Mouse (Mus musculus): ENCODE data around the gene Lamb1.

Lamb1 gene

DNA sequence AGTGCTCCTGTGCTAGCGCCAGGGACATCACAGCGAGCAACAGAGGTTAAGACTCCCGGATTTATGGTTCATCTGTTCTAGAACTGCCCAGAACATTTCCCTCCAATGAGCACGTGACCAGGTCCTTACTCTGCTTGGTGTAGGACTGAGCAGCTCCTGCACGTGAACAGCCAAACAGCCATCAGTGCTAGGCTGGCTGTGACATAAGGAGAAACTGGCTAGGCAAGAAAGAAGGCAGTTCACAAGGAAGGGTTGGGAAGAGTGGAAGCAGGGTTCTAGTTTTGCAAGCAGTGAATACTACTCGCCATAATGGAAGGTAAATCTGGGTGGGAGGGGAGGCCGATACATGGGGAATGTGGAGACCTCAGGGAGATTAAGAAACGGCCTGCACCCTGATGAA lies 10.1 kb upstream of the Lamb1 start:
- no peak for DNase-seq (ENCODE audit: low spot score)

DNA sequence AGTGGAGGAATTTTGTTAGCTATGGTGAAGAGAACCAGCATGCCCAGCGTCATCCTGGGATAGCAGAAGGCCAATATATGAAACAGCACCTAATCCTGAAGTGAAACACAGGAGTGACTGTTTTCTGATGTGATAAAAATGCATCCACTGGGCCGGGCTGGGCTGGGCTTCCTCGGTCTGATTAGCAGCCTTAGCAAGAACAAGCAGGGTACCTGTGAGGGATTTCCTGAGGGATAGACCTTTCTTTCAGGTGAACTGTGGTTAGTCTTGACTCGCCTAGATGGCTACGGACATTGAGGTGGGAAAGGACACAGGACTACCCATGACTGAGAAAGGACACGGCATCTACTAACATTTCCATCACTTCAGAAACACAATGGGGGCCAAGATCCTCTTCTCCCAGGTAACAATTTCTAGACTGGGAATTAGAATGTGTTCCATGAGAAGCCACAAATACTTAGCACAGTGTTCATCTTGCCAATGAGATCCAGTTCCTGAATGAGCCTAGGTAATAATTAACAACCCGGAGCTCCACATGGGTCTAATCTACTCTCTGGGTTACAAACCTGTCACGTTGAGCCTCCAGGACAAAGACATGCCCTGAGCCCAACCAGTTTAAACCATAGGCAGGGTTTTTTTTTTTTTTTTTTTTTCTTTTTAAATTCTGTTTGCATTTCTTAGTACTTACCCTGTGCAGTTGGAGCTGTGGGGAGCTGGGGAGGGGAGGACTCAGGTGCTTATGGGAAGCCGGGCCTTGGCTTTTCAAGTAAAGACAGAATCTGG lies 8.7 kb upstream of the Lamb1 start:
- no peak for DNase-seq (ENCODE audit: low spot score)

- DNase-seq (ENCODE audit: low spot score), result no peak
Measured at GRCm38 (mm10) chr12:31261882-31262281, 3.2 kb upstream of the Lamb1 start.

GRCm38 (mm10) chr12:31263921-31264320 lies 1.1 kb upstream of the Lamb1 start:
- DNase-seq (ENCODE audit: low spot score), result no peak

GRCm38 (mm10) chr12:31265722-31266431 lies 843 bp downstream of the Lamb1 start:
- no peak for DNase-seq (ENCODE audit: low spot score)

DNA sequence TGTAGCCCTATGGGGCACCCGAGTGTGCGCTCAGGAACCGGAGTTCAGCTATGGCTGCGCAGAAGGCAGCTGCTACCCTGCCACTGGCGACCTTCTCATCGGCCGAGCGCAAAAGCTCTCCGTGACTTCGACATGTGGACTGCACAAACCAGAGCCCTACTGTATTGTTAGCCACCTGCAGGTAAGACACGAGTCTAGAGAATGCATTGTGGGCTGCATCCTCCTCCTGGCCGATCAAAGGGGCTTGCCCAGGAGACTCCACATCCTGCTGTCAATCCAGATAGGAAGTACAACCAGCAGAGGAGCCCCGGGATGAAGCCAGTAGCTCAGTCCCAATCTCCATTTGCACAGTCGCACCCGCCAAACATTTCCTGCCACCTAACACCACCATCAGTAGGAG lies 1.7 kb downstream of the Lamb1 start:
- no peak for DNase-seq (ENCODE audit: low spot score)

DNA sequence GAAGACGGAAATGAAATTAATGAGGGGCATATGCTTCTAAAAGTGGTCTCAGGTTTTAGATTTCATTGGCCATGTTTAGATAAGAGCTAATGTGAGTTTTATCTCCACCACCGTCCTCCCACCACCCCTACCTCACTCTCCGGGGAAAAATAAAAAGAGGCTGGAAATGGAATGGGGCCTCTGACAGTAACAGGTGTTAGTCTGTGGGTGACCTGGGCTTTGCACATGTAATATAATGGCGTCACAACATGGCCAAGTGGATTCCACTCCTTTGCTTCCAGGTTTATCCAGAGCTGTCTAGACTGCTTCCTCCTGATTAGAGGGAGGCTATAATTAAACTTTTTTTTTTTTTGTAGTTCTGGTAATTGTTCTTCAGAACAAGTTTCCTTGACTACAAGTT lies 2.3 kb downstream of the Lamb1 start:
- DNase-seq (ENCODE audit: low spot score), result no peak

DNA sequence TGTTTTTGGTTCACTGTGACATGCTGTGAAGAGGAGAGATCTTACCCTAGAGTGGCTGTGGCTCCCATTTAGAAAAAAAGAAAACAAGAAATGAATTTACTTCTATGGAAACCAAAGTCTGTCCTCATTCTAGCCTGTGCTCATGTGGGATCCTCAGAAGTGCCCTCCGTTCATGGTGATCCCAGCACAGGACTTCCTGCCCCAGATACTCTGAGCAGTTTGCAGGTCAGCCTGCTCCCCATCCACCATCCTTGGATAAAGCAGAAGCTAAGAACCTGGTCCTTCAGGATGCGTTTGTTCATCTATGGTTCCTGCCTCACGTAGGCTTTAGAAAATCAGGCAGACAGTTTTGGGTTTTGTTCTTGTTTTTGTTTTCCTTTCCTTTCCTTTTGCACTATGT lies 3.3 kb downstream of the Lamb1 start:
- no peak for DNase-seq (ENCODE audit: low spot score)

DNA sequence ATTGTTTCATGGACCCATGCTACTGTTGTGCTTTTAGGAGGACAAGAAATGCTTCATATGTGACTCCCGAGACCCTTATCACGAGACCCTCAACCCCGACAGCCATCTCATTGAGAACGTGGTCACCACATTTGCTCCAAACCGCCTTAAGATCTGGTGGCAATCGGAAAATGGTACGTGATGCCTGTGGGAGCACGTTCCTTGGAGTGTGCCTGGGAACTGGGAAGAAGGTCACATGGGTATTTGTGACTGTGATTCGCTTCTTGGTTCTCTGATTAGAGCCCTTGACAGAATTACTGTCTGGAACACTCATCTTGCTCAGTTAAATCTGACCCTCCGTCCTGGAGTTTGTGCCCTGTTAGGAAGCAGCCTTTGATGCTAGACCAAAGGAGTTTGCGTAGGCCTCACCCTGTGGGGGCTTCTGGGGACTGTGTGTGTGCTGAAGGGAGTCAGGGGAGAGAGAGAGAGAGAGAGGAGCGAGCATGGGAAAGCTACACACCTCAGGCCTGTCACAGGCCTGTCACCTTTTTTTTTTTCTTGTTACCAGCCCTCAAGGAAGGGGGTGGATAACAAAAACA lies 4.1 kb downstream of the Lamb1 start:
- DNase-seq (ENCODE audit: low spot score), result no peak

DNA sequence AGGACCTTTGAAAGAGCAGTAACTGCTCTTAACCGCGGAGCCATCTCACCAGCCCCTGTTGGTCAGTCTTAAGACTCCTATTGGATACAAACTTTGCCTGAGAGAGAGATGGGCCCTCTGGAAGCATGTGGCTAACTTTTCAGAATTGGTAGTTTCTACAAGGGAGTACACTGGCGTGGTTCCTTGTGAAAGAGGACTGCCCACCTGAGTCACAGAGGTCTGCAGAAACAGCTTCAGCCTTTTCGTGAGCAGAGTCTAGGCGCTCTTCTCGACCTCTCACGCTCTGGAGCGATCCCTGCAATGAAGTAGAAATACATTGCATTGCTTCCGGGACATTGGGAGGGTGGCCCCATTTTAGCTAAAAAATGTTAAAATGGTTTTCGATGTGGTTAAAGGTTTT lies 5.3 kb downstream of the Lamb1 start:
- no peak for DNase-seq (ENCODE audit: low spot score)

- DNase-seq (ENCODE audit: low spot score), result no peak
Measured at GRCm38 (mm10) chr12:31270776-31271175, 5.7 kb downstream of the Lamb1 start.

GRCm38 (mm10) chr12:31271361-31272011 lies 6.5 kb downstream of the Lamb1 start:
- no peak for DNase-seq (ENCODE audit: low spot score)

DNA sequence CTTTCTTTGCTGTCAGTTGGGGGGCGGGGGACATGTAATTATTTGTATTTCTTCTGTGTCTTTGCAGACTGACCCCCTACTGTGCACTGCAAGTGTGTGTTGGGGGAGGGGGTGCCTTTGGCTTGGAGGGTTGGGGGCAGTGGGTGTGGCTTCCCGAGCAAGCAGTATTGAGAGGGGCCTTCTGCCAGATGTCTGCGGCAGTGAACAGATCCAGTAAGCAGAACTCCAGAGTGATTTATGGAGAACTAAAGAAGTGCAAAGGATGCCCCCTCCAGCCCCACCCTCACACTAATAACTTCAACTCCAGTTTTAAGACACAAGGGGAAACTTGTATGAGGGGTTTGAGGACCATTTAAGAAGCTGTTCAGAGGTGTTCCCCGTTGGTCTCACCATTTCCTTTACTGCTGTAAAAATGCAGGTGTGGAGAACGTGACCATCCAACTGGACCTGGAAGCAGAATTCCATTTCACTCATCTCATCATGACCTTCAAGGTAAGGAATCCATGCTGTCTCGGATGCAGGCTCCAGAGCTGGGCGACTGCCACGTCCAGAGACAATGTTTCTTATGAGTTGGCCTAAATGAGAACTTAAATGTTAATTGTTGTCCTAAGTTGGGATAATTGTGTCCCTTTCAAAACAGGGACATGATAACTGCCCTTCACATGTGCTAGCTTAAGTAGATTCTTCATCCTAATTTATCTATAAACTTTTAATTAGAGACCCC lies 7.1 kb downstream of the Lamb1 start:
- DNase-seq (ENCODE audit: low spot score), result no peak

DNA sequence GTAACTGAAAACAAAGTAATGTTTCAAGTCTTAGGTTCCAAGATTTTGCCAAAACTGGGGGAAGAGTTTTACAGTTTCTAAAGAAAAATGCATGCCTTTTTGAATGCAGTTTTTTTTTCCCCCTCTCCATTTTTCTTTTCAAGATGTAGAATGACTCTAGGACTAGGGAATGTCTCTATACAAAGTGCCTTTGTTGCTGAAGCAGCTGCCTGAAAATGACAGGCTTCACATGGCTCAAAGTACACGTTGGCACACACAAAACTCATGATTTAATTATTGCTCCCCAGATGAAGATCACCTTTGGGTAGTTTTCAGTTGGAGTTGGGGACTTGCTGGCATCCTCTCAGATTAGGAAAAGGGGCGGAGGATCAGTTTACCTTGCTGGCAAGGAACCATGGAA lies 7.8 kb downstream of the Lamb1 start:
- no peak for DNase-seq (ENCODE audit: low spot score)

GRCm38 (mm10) chr12:31273646-31274045 lies 8.6 kb downstream of the Lamb1 start:
- DNase-seq (ENCODE audit: low spot score), result no peak

DNA sequence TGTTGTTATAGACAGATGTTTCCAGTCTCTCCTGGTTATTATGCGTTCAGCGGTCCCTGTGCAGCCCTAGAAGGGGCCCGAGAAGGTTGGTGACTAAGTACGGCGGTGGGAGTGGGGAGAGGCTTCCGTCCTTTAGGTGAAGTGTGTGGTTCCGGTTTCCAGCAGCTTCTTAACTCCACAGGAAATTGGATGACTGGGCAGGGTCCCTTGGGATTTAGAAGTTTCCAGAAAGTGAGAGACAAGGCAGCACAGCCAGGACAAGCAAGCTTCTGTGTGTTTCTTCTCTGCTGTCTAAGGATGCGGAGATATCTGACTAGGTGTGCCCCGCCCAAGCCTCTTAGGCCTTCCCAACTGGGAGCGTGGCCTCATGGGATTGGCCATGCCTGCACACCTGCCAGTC lies 10.4 kb downstream of the Lamb1 start:
- no peak for DNase-seq (ENCODE audit: low spot score)

- no peak for DNase-seq (ENCODE audit: low spot score)
Measured at GRCm38 (mm10) chr12:31278270-31278669, 13.2 kb downstream of the Lamb1 start.

DNA sequence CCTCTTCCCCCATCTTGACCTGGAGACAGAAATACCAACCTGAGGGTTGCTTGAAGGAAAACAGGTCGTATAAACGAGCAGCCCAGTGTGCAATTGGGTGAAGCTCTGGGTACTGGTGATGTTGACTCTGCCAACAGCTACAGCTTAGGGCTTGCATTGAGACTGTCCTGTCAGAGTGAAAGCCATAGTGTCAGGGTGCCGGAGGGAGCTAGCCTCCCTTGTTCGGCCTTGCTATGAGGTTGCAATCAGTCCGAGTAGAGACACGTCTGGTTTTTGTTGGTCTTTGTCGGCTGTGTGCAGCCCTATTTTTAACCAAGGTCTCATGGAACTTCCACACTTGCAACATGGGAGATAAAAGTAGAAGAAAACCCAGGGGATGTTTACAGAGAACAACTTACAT lies 15.3 kb downstream of the Lamb1 start:
- DNase-seq (ENCODE audit: low spot score), result no peak

- no peak for DNase-seq (ENCODE audit: low spot score)
Measured at GRCm38 (mm10) chr12:31281100-31281591, 16.1 kb downstream of the Lamb1 start.

DNA sequence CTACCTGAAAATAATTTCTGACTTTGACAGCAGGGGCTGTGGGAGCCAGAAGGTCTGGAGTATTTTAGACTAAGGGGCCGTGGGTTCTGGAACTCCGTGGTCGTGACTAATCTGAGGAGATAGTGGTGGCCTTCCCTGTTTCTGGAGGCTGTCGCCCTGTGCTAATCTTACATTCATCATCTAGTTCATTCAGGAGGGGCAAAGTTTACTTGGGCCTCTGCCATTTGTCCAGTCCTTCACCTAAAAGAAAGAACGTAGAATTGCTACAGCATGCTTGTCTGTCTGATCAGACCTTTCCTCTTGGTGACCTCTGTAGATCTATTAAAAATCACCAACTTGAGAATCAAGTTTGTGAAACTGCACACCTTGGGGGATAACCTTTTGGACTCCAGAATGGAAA lies 17.2 kb downstream of the Lamb1 start:
- DNase-seq (ENCODE audit: low spot score), result no peak

DNA sequence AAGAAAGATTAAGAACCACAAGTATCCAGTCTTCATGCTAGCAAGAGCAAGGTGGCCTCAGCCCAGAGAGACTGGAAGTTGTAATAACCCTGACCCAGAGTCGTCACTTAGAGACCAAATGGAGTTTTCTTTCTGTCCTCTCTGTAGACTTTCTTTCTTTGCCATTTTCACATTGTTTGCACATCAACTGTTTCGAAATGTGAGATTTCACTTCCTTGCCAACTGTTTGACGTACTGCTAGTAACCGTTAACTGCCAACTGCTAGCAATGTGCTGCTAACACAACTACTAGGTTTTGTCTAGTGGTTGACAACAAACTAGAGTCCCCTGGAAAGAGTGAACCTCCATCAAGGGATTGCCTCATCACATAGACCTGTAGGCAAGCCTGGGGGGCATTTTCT lies 18.1 kb downstream of the Lamb1 start:
- DNase-seq (ENCODE audit: low spot score), result no peak

DNA sequence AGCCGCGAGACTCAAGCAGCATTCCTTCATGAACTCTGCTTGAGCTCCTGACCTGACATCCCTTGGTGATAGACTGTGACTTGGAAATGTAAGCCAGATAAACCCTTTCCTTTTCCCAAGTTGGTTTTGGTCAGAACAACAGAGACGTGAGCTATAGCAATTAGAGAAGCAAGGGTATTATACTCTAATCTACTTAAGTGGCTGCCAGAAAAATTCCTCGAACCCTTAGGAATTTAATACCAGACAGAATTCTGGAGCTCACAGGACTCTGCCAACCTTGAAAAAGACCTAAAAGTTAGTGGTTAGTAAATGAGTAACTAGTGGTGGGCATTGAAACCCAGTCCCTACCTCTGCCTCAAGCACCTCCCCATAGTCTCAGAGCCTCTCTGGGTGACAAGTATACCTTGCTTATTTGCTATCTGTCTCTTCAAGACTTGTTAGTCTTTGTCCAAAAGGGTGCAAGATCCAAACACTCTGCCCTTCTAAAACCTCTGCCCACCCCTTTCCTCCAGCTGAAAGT lies 18.6 kb downstream of the Lamb1 start:
- DNase-seq (ENCODE audit: low spot score), result no peak

All from ovary, postnatal 10 days (tissue).